Mouse (Mus musculus): ENCODE measurements around the gene Ppip5k1. TPM values are rescaled to one million over a fixed set of nuclear protein-coding genes. Genes with fewer than 3 reads are reported as not detected.

Gene Ppip5k1
- polyA plus RNA-seq, 1 experiment = 21.8 TPM

DNA sequence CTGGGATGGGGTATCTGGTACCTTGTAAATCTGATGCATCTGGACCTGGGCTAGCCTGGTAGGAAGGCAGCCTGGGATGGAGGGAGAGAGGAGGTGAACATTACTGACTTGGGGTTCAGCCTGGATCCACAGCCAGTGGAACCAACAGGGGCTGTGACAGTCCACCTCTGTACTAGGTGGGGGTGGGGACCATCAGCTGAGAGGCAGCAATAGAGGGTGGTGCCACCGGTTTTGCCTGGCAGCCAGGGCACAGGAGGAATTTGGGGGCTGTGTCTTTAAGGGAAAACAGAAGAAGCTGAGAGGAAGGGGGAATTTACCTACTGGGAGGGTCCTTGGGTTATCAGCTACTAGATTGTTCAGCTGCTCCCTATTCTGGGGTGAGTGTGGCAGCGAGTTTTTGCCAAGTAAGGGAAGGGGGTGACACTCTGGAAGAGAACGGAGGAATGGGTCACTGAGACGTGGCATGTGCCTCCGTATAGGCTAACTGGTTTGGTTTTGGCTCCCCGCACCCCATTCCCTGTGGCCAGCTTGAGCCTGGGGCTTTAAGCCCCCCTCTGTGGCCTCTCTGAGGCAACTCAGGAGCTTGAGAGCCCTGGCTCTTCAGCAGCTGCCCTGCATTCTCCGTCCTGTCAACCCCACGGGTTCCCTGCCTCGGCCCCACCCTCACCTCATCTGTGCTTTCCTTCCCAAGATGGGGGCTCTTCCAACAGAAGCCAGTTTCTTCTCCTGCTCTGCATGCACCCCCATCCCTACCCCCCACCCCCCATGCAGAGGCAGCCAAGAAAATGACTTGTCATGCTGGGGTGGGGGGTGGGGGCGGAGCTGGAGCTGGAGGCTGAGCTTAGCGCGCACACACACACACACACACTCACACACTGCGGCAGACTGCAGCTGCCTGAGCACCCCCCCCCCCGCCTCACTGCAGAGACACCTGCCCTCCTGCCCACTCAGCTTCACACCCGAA is 59.3 kb downstream of the Ppip5k1 start:
- no peak for TF ChIP-seq POLR2A (IDR thresholded peaks at IDR 0.05; ENCODE audit: control insufficient read depth, extremely low read depth, insufficient read depth, low read length, poor library complexity)
- TF ChIP-seq CTCF (IDR thresholded peaks at IDR 0.05; ENCODE audit: borderline replicate concordance, control insufficient read depth, extremely low read depth, insufficient read depth, low read length, poor library complexity) = no peak
- peak; percentile 37 for DNase-seq
- Histone ChIP-seq H3K27ac (ENCODE audit: control insufficient read depth, insufficient read depth, low read length) (no peak overlapping the region), H3K4me3 (ENCODE audit: control insufficient read depth, insufficient read depth, low read length) (peak overlapping the region; percentile 2; the same call in 1 of the 2 replicates), H3K27me3 (ENCODE audit: control insufficient read depth, insufficient read depth, low read length) (peaks cover 22% of the 10 kb centered on the region), H3K4me1 (replicated peaks; ENCODE audit: control insufficient read depth, insufficient read depth, low read length) (peaks cover 27% of the 10 kb centered on the region), H3K36me3 (ENCODE audit: control insufficient read depth, insufficient read depth, low read length) (no peaks in the 10 kb centered on the region)
- 1% methylated on average over 15 of the region's 15 CpGs for WGBS

- peaks cover 30% of the 10 kb centered on the region for H3K4me1 ChIP-seq (replicated peaks; ENCODE audit: control insufficient read depth, insufficient read depth, low read length)
- H3K27ac ChIP-seq (ENCODE audit: control insufficient read depth, insufficient read depth, low read length) = no peak overlapping the region
- WGBS = 7% methylated on average over 18 of the region's 18 CpGs
- H3K27me3 ChIP-seq (ENCODE audit: control insufficient read depth, insufficient read depth, low read length) = peaks cover 22% of the 10 kb centered on the region
- TF ChIP-seq CTCF (IDR thresholded peaks at IDR 0.05; ENCODE audit: borderline replicate concordance, control insufficient read depth, extremely low read depth, insufficient read depth, low read length, poor library complexity) (no peak), POLR2A (IDR thresholded peaks at IDR 0.05; ENCODE audit: control insufficient read depth, extremely low read depth, insufficient read depth, low read length, poor library complexity) (no peak)
- H3K36me3 ChIP-seq (ENCODE audit: control insufficient read depth, insufficient read depth, low read length) = no peaks in the 10 kb centered on the region
- H3K4me3 ChIP-seq (ENCODE audit: control insufficient read depth, insufficient read depth, low read length) = no peak overlapping the region
- peak; percentile 5 for DNase-seq
These were observed 60.2 kb downstream of the Ppip5k1 start for GRCm38 (mm10) chr2:121294753-121295607.

DNA sequence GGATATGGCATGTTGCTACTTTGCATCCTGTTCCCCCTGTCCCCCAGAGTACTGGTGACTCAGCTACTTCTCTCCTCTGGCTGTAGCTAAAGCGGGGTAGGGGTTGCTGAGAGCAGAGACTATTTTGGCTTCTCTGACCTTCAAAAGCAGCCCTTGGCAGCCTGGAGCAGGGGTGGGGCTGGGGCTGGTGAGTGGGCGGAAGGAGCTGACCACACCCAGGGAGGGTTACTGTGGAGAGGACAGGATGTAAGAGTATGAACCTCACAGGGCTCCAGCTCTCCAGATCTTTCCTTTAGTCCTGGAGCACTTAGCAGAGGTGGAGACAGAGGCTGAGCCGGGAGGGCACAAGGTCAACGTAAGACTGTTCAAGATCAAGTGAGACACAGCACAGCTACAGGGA is 61.0 kb downstream of the Ppip5k1 start:
- H3K4me1 ChIP-seq (replicated peaks; ENCODE audit: control insufficient read depth, insufficient read depth, low read length) = peaks cover 35% of the 10 kb centered on the region
- DNase-seq = no peak
- no peak overlapping the region for H3K4me3 ChIP-seq (ENCODE audit: control insufficient read depth, insufficient read depth, low read length)
- no peaks in the 10 kb centered on the region for H3K36me3 ChIP-seq (ENCODE audit: control insufficient read depth, insufficient read depth, low read length)
- peaks cover 22% of the 10 kb centered on the region for H3K27me3 ChIP-seq (ENCODE audit: control insufficient read depth, insufficient read depth, low read length)
- no peak overlapping the region for H3K27ac ChIP-seq (ENCODE audit: control insufficient read depth, insufficient read depth, low read length)
- no peak for TF ChIP-seq POLR2A (IDR thresholded peaks at IDR 0.05; ENCODE audit: control insufficient read depth, extremely low read depth, insufficient read depth, low read length, poor library complexity)
- no peak for TF ChIP-seq CTCF (IDR thresholded peaks at IDR 0.05; ENCODE audit: borderline replicate concordance, control insufficient read depth, extremely low read depth, insufficient read depth, low read length, poor library complexity)
- whole genome bisulfite sequencing = 20% methylated on average over 4 of the region's 4 CpGs

- Histone ChIP-seq H3K36me3 (ENCODE audit: control insufficient read depth, insufficient read depth, low read length) (no peaks in the 10 kb centered on the region), H3K27ac (ENCODE audit: control insufficient read depth, insufficient read depth, low read length) (no peak overlapping the region), H3K27me3 (ENCODE audit: control insufficient read depth, insufficient read depth, low read length) (peaks cover 18% of the 10 kb centered on the region), H3K4me3 (ENCODE audit: control insufficient read depth, insufficient read depth, low read length) (no peak overlapping the region), H3K4me1 (replicated peaks; ENCODE audit: control insufficient read depth, insufficient read depth, low read length) (peaks cover 39% of the 10 kb centered on the region)
- no peak for DNase-seq
- WGBS = 86% methylated on average over 5 of the region's 5 CpGs
- TF ChIP-seq POLR2A (IDR thresholded peaks at IDR 0.05; ENCODE audit: control insufficient read depth, extremely low read depth, insufficient read depth, low read length, poor library complexity) (no peak), CTCF (IDR thresholded peaks at IDR 0.05; ENCODE audit: borderline replicate concordance, control insufficient read depth, extremely low read depth, insufficient read depth, low read length, poor library complexity) (no peak)
These were observed 62.7 kb downstream of the Ppip5k1 start for GRCm38 (mm10) chr2:121292316-121293013.

DNA sequence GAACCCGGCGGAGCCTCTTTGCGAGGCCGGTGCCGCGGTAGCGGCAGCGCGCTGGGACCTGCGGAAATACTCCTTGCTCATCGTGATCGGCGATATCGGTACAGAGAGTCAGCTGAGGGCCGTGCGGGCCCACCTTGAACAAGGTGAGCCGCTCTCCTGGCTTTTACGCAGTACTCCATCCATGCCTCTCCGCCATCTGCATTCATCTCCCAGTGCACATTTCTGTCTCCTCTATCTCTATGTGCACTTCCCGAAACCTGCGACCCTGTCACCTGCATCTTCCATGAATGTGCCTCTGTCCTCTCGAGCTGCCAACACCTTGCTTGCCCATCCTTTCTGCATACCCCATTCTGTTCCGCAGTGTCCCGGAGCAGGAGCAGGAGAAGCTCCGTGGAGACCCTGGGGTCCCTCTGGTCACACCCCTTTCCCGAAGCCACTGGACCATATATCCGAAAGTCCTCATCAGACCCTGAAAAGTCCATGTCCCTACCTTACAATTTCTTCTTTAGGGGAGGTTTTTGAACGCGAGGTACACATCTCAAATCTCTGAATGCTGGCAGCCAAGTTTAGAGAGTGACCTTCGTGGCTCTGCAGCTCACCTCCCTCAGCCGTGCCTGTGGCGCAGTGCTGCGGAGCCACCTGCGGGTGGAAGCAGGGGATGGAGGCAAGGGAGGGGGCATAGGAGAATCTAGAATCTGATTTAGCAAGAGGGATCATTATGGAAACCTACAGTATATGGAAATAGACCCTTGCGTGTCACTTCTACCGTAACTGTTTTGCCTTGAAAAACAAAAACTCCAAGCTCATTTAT is 65.3 kb downstream of the Ppip5k1 start:
- no peaks in the 10 kb centered on the region for H3K36me3 ChIP-seq (ENCODE audit: control insufficient read depth, insufficient read depth, low read length)
- H3K27me3 ChIP-seq (ENCODE audit: control insufficient read depth, insufficient read depth, low read length) = peaks cover 5% of the 10 kb centered on the region; the same call in 1 of the 2 replicates
- 8% methylated on average over 36 of the region's 36 CpGs for WGBS
- peak overlapping the region; percentile 43 for H3K4me3 ChIP-seq (ENCODE audit: control insufficient read depth, insufficient read depth, low read length)
- H3K27ac ChIP-seq (ENCODE audit: control insufficient read depth, insufficient read depth, low read length) = no peak overlapping the region
- peaks cover 19% of the 10 kb centered on the region for H3K4me1 ChIP-seq (replicated peaks; ENCODE audit: control insufficient read depth, insufficient read depth, low read length)
- DNase-seq = peak; percentile 27
- no peak for TF ChIP-seq POLR2A (IDR thresholded peaks at IDR 0.05; ENCODE audit: control insufficient read depth, extremely low read depth, insufficient read depth, low read length, poor library complexity)
- 0 out of 2 replicates have a peak, but pooled peaks have one; percentile 14 for TF ChIP-seq CTCF (IDR thresholded peaks at IDR 0.05; ENCODE audit: borderline replicate concordance, control insufficient read depth, extremely low read depth, insufficient read depth, low read length, poor library complexity)

Measured in thymus, adult 2 months (tissue).